Mouse (Mus musculus) thymus, postnatal 36 days (tissue): Measurements from ENCODE around the gene Polm.
A peak's percentile ranks its signal among the peaks of the same experiment; 100 is the strongest.

Experiments
- DNase-seq, 2 experiments: peaks; one replicate each; pipeline ENCODE4 v3.0.0; 2022; ENCODE audit warnings: mixed read lengths in 2 of 2

The Polm gene

GRCm38 (mm10) chr11:5837251-5838246 is at the start of gene Polm:
TSS of gene Polm (minus strand) at chr11:5838016.
- peak; percentile 83 to 87 for DNase-seq

GRCm38 (mm10) chr11:5887250-5887649 is 49.4 kb upstream of the Polm start:
- DNase-seq = no peak

GRCm38 (mm10) chr11:5886187-5886586 is 48.4 kb upstream of the Polm start:
- peak; percentile 35 to 54 for DNase-seq

- DNase-seq = no peak
Observed at GRCm38 (mm10) chr11:5882518-5882917, 44.7 kb upstream of the Polm start.

GRCm38 (mm10) chr11:5879905-5880304 is 42.1 kb upstream of the Polm start:
- DNase-seq = peak; percentile 55 to 56

- DNase-seq = no peak
Observed at GRCm38 (mm10) chr11:5878661-5879060, 40.8 kb upstream of the Polm start.

- DNase-seq = peak; percentile 96 to 98
Observed at GRCm38 (mm10) chr11:5877921-5878526, 40.2 kb upstream of the Polm start, which contains the start of gene Pold2. TSS of gene Pold2 (minus strand) at chr11:5878292.

- no peak for DNase-seq
Observed at GRCm38 (mm10) chr11:5877421-5877820, 39.6 kb upstream of the Polm start.

GRCm38 (mm10) chr11:5873192-5873591 is 35.4 kb upstream of the Polm start:
- no peak for DNase-seq

GRCm38 (mm10) chr11:5872707-5873106 is 34.9 kb upstream of the Polm start:
- DNase-seq = no peak

GRCm38 (mm10) chr11:5870069-5870468 is 32.3 kb upstream of the Polm start:
- no peak for DNase-seq

- DNase-seq = no peak
Observed at GRCm38 (mm10) chr11:5869331-5869730, 31.5 kb upstream of the Polm start.

GRCm38 (mm10) chr11:5868324-5868723 is 30.5 kb upstream of the Polm start:
- no peak for DNase-seq

GRCm38 (mm10) chr11:5867196-5867595 is 29.4 kb upstream of the Polm start:
- no peak for DNase-seq

GRCm38 (mm10) chr11:5862394-5863105 is 24.7 kb upstream of the Polm start:
- DNase-seq = no peak

GRCm38 (mm10) chr11:5861678-5862393 is 24.0 kb upstream of the Polm start, which contains the start of gene Aebp1:
TSS of gene Aebp1 (plus strand) at chr11:5861947.
- peak; percentile 13 to 38 for DNase-seq

- no peak for DNase-seq
Observed at GRCm38 (mm10) chr11:5860639-5861038, 22.8 kb upstream of the Polm start.

GRCm38 (mm10) chr11:5859883-5860550 is 22.2 kb upstream of the Polm start:
- no peak for DNase-seq

- DNase-seq = no peak
Observed at GRCm38 (mm10) chr11:5858723-5859122, 20.9 kb upstream of the Polm start.

GRCm38 (mm10) chr11:5856479-5857130 is 18.8 kb upstream of the Polm start:
- DNase-seq = no peak

GRCm38 (mm10) chr11:5855902-5856301 is 18.1 kb upstream of the Polm start:
- no peak for DNase-seq
